Mouse (Mus musculus): ENCODE measurements around the gene Rnf220.

DNA sequence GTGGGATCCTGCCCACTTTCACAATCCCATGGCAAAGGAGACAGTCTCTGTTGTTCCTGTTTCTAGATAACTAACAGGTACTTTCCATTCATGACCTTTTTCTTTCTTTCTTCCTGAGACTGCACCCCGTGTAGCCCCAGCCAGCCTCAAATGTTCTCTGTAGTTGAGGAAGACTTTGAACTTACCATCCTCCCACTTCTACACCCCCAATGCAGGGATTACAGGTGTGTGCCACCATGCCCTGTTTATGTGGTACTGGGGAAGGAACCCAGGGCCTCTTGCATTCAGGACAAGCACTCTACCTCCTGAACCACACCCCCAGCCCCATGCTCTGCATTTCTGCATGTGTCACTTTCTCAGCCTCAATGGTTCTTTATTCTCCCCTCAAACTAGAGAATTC, 47.7 kb downstream of the Rnf220 start:
- TF ChIP-seq CTCF (IDR thresholded peaks at IDR 0.05; ENCODE audit: low read depth) (no peak), EP300 (IDR thresholded peaks at IDR 0.05; ENCODE audit: low read depth) (no peak)

Measured in liver, postnatal 0 days (tissue).